Mouse (Mus musculus): ENCODE measurements at regions not wholly inside any gene's neighbourhood (a gene's known extent, or its start where the extent isn't known, plus 50 kb on each side); places are given as distances from the start of the nearest gene placed in this dataset.

GRCm38 (mm10) chr4:54838111-54838510 lies 106.7 kb upstream of the Zfp462 start:
- H3K36me3 ChIP-seq, result no peaks in the 10 kb centered on the region
- no peaks in the 10 kb centered on the region for H3K9me3 ChIP-seq
- H3K4me1 ChIP-seq, result peaks cover 11% of the 10 kb centered on the region; the same call in 1 of the 2 replicates
- H3K4me2 ChIP-seq (replicated peaks), result no peak overlapping the region
- ATAC-seq (ENCODE audit: low FRiP score, low read depth), result no peak
- H3K4me3 ChIP-seq, result no peak overlapping the region
- H3K27ac ChIP-seq (replicated peaks), result no peak overlapping the region
- H3K27me3 ChIP-seq, result no peaks in the 10 kb centered on the region
- no peak overlapping the region for H3K9ac ChIP-seq (replicated peaks)
- 43% methylated on average over 5 of the region's 5 CpGs for WGBS

GRCm38 (mm10) chr4:54838794-54839193 lies 106.1 kb upstream of the Zfp462 start:
- 38% methylated on average over 3 of the region's 3 CpGs for WGBS
- no peak overlapping the region for H3K27ac ChIP-seq (replicated peaks)
- ATAC-seq (ENCODE audit: low FRiP score, low read depth), result no peak

GRCm38 (mm10) chr4:54852991-54853925 lies 91.6 kb upstream of the Zfp462 start:
- Histone ChIP-seq H3K27me3 (no peaks in the 10 kb centered on the region), H3K9me3 (no peaks in the 10 kb centered on the region), H3K36me3 (no peaks in the 10 kb centered on the region), H3K4me1 (no peaks in the 10 kb centered on the region), H3K9ac (replicated peaks) (no peak overlapping the region), H3K4me2 (replicated peaks) (no peak overlapping the region), H3K27ac (replicated peaks) (no peak overlapping the region), H3K4me3 (no peak overlapping the region)
- WGBS, result 86% methylated on average over 7 of the region's 7 CpGs
- no peak for ATAC-seq (ENCODE audit: low FRiP score, low read depth)

More at GRCm38 (mm10) chr4:54838794-54839193, 106.1 kb upstream of the Zfp462 start:
- no peaks in the 10 kb centered on the region for H3K36me3 ChIP-seq
- no peak overlapping the region for H3K4me3 ChIP-seq
- no peak overlapping the region for H3K9ac ChIP-seq (replicated peaks)
- no peaks in the 10 kb centered on the region for H3K9me3 ChIP-seq
- H3K27me3 ChIP-seq, result no peaks in the 10 kb centered on the region
- H3K4me1 ChIP-seq, result peaks cover 11% of the 10 kb centered on the region; the same call in 1 of the 2 replicates
- H3K4me2 ChIP-seq (replicated peaks), result no peak overlapping the region

GRCm38 (mm10) chr4:54858604-54859003 lies 86.2 kb upstream of the Zfp462 start:
- H3K4me1 ChIP-seq, result no peaks in the 10 kb centered on the region
- H3K4me3 ChIP-seq, result no peak overlapping the region
- H3K27ac ChIP-seq (replicated peaks), result no peak overlapping the region
- no peak overlapping the region for H3K4me2 ChIP-seq (replicated peaks)
- no peak for ATAC-seq (ENCODE audit: low FRiP score, low read depth)
- no peaks in the 10 kb centered on the region for H3K36me3 ChIP-seq
- 95% methylated on average over 3 of the region's 3 CpGs for WGBS
- H3K9ac ChIP-seq (replicated peaks), result no peak overlapping the region
- H3K27me3 ChIP-seq, result no peaks in the 10 kb centered on the region
- H3K9me3 ChIP-seq, result no peaks in the 10 kb centered on the region

GRCm38 (mm10) chr4:54866062-54866461 lies 78.8 kb upstream of the Zfp462 start:
- Histone ChIP-seq H3K9ac (replicated peaks) (no peak overlapping the region), H3K4me2 (replicated peaks) (no peak overlapping the region), H3K27me3 (no peaks in the 10 kb centered on the region), H3K27ac (replicated peaks) (no peak overlapping the region), H3K4me3 (no peak overlapping the region), H3K9me3 (no peaks in the 10 kb centered on the region), H3K36me3 (no peaks in the 10 kb centered on the region), H3K4me1 (0 out of 2 replicates have a peak, but pooled peaks cover 4% of the 10 kb centered on the region)
- ATAC-seq (ENCODE audit: low FRiP score, low read depth), result no peak
- WGBS, result 34% methylated on average over 2 of the region's 2 CpGs

- Histone ChIP-seq H3K4me1 (no peaks in the 10 kb centered on the region), H3K4me3 (no peak overlapping the region), H3K36me3 (no peaks in the 10 kb centered on the region), H3K9me3 (no peaks in the 10 kb centered on the region), H3K9ac (replicated peaks) (no peak overlapping the region), H3K27ac (replicated peaks) (no peak overlapping the region), H3K4me2 (replicated peaks) (no peak overlapping the region), H3K27me3 (no peaks in the 10 kb centered on the region)
- 87% methylated on average over 13 of the region's 13 CpGs for WGBS
- ATAC-seq (ENCODE audit: low FRiP score, low read depth), result no peak
Observed at GRCm38 (mm10) chr4:54874136-54874827, 70.6 kb upstream of the Zfp462 start.

GRCm38 (mm10) chr4:54875506-54875905 lies 69.3 kb upstream of the Zfp462 start:
- no peak overlapping the region for H3K4me2 ChIP-seq (replicated peaks)
- H3K9me3 ChIP-seq, result no peaks in the 10 kb centered on the region
- no peaks in the 10 kb centered on the region for H3K27me3 ChIP-seq
- 92% methylated on average over 8 of the region's 8 CpGs for WGBS
- no peak overlapping the region for H3K4me3 ChIP-seq
- no peaks in the 10 kb centered on the region for H3K4me1 ChIP-seq
- no peak for ATAC-seq (ENCODE audit: low FRiP score, low read depth)
- H3K9ac ChIP-seq (replicated peaks), result no peak overlapping the region
- H3K27ac ChIP-seq (replicated peaks), result no peak overlapping the region
- H3K36me3 ChIP-seq, result no peaks in the 10 kb centered on the region

GRCm38 (mm10) chr4:54877361-54877760 lies 67.5 kb upstream of the Zfp462 start:
- Histone ChIP-seq H3K27ac (replicated peaks) (no peak overlapping the region), H3K4me1 (no peaks in the 10 kb centered on the region), H3K9ac (replicated peaks) (no peak overlapping the region), H3K9me3 (no peaks in the 10 kb centered on the region), H3K4me3 (no peak overlapping the region), H3K27me3 (no peaks in the 10 kb centered on the region), H3K36me3 (no peaks in the 10 kb centered on the region), H3K4me2 (replicated peaks) (no peak overlapping the region)
- no peak for ATAC-seq (ENCODE audit: low FRiP score, low read depth)
- 78% methylated on average over 2 of the region's 2 CpGs for WGBS

- WGBS, result 80% methylated on average over 3 of the region's 3 CpGs
- no peak for ATAC-seq (ENCODE audit: low FRiP score, low read depth)
- H3K36me3 ChIP-seq, result no peaks in the 10 kb centered on the region
Observed at GRCm38 (mm10) chr4:54878531-54878930, 66.3 kb upstream of the Zfp462 start.

GRCm38 (mm10) chr4:54893288-54893687 lies 51.6 kb upstream of the Zfp462 start:
- H3K9me3 ChIP-seq, result no peaks in the 10 kb centered on the region
- H3K4me1 ChIP-seq, result peaks cover 5% of the 10 kb centered on the region; the same call in 1 of the 2 replicates
- no peaks in the 10 kb centered on the region for H3K36me3 ChIP-seq
- H3K4me2 ChIP-seq (replicated peaks), result no peak overlapping the region
- 78% methylated on average over 5 of the region's 5 CpGs for WGBS
- no peak overlapping the region for H3K9ac ChIP-seq (replicated peaks)
- no peak overlapping the region for H3K4me3 ChIP-seq
- H3K27ac ChIP-seq (replicated peaks), result no peak overlapping the region
- no peaks in the 10 kb centered on the region for H3K27me3 ChIP-seq
- ATAC-seq (ENCODE audit: low FRiP score, low read depth), result no peak

More at GRCm38 (mm10) chr4:54878531-54878930, 66.3 kb upstream of the Zfp462 start:
- no peak overlapping the region for H3K4me3 ChIP-seq
- no peaks in the 10 kb centered on the region for H3K4me1 ChIP-seq
- H3K27me3 ChIP-seq, result no peaks in the 10 kb centered on the region
- no peaks in the 10 kb centered on the region for H3K9me3 ChIP-seq
- H3K27ac ChIP-seq (replicated peaks), result no peak overlapping the region
- no peak overlapping the region for H3K4me2 ChIP-seq (replicated peaks)
- H3K9ac ChIP-seq (replicated peaks), result no peak overlapping the region
